Mouse (Mus musculus) spleen, adult 2 months (tissue): Measurements from ENCODE around the gene Ankrd44.

ENCODE experiments used
- CTCF ChIP-seq: fragments of 200-500 bp; IDR thresholded peaks from 2 replicates; pipeline ENCODE4 v1.5.1; 2011; ENCODE audit warnings: mild to moderate bottlenecking, inconsistent platforms; ENCODE audit not compliant: insufficient read depth, insufficient read length, insufficient replicate concordance; ENCODE audit errors: extremely low read depth
- POLR2A ChIP-seq: fragments of 200-500 bp; IDR thresholded peaks from 2 replicates; pipeline ENCODE4 v1.6.1; 2011; ENCODE audit warnings: low read depth, low read length, inconsistent platforms

GRCm38 (mm10) chr1:54702918-54703317 is 223.3 kb downstream of the Ankrd44 start:
- TF ChIP-seq POLR2A (no peak), CTCF (no peak)
